Mouse (Mus musculus) cerebellum, adult 2 months (tissue): ENCODE data around the gene Ganab.

Experiments used
- CTCF ChIP-seq: fragments of 200-500 bp; IDR thresholded peaks from 2 replicates; pipeline ENCODE4 v1.5.1; 2011; ENCODE audit warnings: low read depth, mild to moderate bottlenecking, control low read depth, low read length, moderate library complexity, borderline replicate concordance; ENCODE audit not compliant: insufficient read depth
- POLR2A ChIP-seq: fragments of 200-500 bp; IDR thresholded peaks from 2 replicates; pipeline ENCODE4 v1.6.1; 2011; ENCODE audit warnings: low read length, control low read depth, borderline replicate concordance; ENCODE audit not compliant: insufficient read depth

DNA sequence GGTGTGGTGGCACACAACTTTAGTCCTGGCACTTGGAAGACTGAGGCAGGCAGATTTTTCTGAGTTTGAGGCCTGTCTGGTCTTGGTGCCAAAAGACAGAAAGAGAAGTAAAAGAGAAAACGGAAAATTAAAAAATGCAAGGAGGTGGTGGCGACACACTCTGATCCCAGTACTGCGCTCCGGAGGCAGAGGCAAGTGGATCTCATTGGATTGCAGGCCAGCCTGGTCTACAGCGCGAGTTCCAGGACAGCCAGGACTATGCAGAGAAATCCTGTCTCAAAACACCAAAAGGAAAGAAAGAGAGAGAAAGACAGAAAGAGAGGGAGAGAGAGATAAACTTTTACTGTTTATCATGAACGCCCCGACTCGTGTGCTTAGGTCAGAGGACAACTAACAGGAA, 27.0 kb upstream of the Ganab start:
- TF ChIP-seq CTCF = no peak
- TF ChIP-seq POLR2A = no peak
